Mouse (Mus musculus) CH12F3 (cell line): ENCODE measurements at regions not wholly inside any gene's neighbourhood (a gene's known extent, or its start where the extent isn't known, plus 50 kb on each side); places are given as distances from the start of the nearest gene placed in this dataset.

Experiments used
- in situ Hi-C: fragments of 300-500 bp; cut with MboI; formaldehyde crosslinking; loops from 2 replicates; pipeline ENCODE4 v1.14.3; 2020; ENCODE audit warnings: low sequenced_read_pairs

GRCm38 (mm10) chr12:12147088-12147687 lies 114.8 kb upstream of the Fam49a start:
- in situ Hi-C loops: loop anchor here (25.0 kb wide), 1 partner anchor 785 kb away; no protein-coding TSS in a partner anchor

- in situ Hi-C loops: loop anchor here (25.0 kb wide), 1 partner anchor 786 kb away; no protein-coding TSS in a partner anchor
These were observed 114.1 kb upstream of the Fam49a start for GRCm38 (mm10) chr12:12147847-12148246.

GRCm38 (mm10) chr12:12148659-12149399 lies 113.1 kb upstream of the Fam49a start:
- in situ Hi-C loops: loop anchor here (25.0 kb wide), 1 partner anchor 787 kb away; no protein-coding TSS in a partner anchor

GRCm38 (mm10) chr12:12164411-12164810 lies 97.5 kb upstream of the Fam49a start:
- in situ Hi-C loops: no loop called here

GRCm38 (mm10) chr12:12170581-12170980 lies 91.4 kb upstream of the Fam49a start:
- in situ Hi-C loops: loop anchor here (5.0 to 10.0 kb wide), 2 partner anchors 147 to 224 kb away; no protein-coding TSS in a partner anchor

DNA sequence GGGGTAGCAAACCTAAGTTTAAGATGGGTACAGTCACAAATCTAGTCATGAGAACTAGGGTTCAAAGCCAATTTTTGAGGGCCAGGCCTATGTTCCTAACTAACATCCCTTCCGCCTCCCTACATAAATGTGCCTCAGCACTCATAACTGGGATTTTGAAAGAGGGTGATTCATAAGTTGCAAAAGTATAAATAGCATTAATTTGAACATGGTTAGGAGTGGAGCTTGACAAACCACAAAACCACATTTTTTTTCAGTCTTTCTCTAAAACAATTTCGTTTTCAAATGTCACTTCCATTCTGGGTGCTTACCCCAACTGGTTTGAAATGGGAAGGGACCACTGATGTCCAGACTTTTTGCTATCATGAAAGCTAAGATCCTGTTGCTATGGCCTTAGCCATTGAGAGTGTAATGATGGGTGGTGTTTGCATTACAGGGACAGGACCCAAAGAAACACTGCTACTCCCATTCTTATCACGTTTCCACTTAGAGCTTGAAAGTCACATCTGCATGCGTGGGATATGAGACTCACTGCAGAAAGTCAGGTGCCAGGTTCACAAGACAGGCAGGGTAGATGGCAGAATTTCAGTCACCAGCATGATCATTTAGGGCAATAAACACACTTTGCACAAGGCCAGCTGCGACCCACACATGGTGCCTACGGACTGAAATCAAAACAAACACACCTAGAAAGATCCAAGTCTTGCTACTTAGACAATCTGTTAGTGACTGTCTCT lies 89.7 kb upstream of the Fam49a start:
- in situ Hi-C loops: loop anchor here (5.0 to 10.0 kb wide), 2 partner anchors 145 to 223 kb away; no protein-coding TSS in a partner anchor

- in situ Hi-C loops: loop anchor here (10.0 kb wide), 1 partner anchor 218 kb away; no protein-coding TSS in a partner anchor
These were observed 85.3 kb upstream of the Fam49a start for GRCm38 (mm10) chr12:12176331-12177263.

DNA sequence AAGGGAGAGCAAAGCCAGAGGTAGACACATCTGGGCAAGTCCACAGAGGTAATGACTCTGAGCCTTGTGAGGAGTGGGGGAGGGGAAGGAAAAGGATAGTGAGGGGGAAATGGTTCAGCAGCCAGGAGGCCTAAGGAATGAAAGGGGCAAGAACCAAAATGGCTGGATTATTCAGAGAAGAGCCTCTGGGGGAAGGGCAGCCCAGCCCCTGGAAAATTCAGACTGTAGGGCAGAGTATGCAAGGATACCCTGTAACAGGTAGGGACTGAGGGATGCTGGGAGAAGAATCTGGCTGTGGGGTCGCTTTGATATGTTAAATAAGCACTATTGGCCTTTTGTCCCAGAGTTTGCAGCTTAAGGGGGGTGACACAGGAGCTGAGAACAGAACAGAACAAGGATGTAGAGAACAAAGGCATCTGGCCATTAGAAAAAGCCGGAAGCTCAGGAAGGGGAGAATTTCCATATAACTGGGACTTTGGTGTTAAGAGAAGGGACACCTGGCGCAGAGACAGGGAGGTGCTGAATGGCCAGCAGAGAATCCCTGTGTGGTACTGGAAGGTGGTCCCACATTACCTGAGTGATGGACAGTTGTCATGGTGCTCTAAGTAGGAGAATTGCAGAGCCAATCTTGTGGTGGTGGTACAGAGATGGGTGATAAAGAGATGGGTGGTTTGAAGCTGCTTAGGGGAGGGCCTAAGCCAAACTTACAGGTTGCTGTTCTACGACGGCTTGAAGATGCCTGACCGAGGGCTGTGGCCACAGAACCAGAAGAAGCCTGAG lies 84.5 kb upstream of the Fam49a start:
- in situ Hi-C loops: loop anchor here (10.0 kb wide), 1 partner anchor 217 kb away; no protein-coding TSS in a partner anchor

DNA sequence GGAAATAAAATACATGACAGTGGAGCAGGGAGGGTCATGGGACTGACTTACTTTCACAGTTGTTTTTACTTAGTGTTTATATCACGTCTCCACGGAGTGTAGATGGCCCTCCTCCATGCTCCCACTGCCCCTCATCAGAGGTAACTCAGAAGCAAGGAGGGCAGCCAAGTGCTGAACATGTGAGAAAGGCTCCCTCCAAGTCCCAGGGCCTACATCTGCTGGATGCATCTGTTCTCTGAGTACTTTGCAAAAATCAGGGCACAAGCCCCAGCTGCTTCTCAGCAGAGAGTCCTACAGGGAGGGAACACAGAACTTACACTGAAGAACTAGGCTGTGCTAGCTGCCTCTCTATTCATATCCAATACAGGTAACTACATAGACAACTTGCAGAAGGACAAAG lies 83.5 kb upstream of the Fam49a start:
- in situ Hi-C loops: loop anchor here (10.0 kb wide), 1 partner anchor 216 kb away; no protein-coding TSS in a partner anchor

GRCm38 (mm10) chr12:12179292-12179865 lies 82.6 kb upstream of the Fam49a start:
- in situ Hi-C loops: loop anchor here (10.0 kb wide), 1 partner anchor 215 kb away; no protein-coding TSS in a partner anchor

DNA sequence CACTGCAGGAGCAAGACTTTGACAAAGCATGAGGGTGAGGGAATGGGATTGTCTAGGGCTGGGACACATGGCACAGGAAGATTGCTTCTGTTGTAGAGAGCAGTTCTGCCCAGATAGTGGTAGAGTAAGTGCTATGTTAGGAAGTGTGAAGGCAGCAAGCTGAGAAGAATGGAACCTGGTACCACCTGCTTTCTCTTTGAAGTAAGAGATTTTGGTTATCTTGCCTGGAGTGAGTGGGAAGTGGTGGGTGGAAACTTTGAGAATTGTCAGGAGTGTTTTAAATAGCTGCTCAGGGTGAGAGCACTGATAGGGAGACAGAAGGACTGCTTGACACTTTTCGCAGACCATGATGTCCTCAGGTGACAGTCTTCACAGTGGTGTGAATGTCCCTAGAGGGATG lies 81.0 kb upstream of the Fam49a start:
- in situ Hi-C loops: no loop called here

DNA sequence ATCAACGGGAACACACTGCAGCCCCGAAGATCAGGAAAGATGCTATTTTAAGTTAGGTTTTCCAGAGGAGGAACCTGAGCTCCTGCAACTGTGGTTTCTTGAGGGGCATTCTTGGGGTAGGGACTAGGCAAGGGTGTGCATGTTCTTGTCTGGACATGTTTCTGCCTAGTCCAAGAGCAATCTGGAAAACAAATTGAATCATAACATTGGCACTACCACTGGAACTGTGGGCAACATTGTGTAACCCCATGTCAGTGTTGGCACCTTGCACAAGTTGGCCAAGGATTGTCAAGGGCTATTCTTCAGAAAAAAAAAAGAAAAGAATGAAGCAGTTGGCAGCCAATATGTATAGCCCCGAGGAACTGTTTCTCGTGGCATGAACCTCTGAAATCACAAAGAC lies 80.3 kb upstream of the Fam49a start:
- in situ Hi-C loops: no loop called here

GRCm38 (mm10) chr12:12186353-12186752 lies 75.6 kb upstream of the Fam49a start:
- in situ Hi-C loops: no loop called here

DNA sequence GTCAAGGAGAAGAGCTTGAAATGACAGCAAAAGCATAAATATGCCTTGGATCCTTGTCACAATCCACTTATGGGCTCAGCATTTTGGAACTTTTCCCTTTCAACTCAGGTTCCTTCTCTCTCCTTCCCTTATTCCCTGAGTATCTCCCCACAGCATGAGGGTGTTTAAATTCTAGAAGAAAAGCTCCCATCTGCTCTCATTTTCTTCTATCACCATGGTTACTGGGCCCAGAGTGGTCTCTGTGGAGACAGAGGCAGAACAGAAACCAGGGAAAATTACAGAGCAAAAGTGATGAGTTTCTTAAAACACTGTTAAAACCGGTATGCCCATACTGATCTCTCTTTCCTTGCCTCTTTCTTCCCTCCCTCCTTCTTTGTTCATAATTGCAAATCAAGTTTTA lies 66.9 kb upstream of the Fam49a start:
- in situ Hi-C loops: no loop called here

DNA sequence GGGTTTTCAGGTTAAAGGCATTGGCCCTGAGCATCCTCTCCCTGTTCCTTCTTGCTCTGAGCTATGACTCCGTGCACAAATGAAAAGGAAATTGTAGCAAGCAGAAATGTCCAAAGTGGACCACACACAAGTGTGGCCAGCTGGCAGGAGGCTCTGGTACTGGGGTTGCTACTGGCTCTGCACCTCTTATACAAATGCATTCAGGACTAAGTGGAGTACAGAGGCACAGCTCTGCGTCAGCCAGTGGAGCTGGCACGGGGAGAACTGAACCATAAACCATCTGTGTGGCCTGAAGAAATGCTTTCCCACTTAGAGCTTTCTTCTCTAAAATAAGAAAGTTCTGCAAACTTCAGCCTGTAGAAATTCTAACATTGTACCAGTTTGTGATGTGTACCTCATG lies 65.3 kb upstream of the Fam49a start:
- in situ Hi-C loops: no loop called here

GRCm38 (mm10) chr12:12208216-12208615 lies 53.7 kb upstream of the Fam49a start:
- in situ Hi-C loops: no loop called here
